Mouse (Mus musculus): ENCODE measurements around the gene Prss8.

The Prss8 gene

DNA sequence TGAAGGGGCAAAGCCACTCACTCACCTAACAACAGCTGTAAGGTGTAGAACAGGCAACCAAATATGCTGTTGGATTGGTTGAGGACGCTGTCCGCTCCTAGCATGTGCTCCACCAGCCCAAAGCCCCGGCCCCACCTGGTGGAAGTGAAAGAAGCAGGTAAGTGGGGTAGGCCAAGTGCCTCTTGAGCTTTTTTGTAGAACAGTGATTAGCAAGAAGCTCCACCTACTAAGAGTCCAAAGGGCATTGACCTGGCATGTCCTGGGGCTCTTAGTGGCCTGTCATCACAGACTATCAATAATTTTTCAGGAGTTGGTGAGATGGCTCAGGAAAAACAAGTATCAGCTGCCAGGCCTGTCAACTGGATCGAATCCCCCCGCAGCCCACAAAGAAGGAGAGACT, 35.4 kb downstream of the Prss8 start:
- DNase-seq: no peak

DNA sequence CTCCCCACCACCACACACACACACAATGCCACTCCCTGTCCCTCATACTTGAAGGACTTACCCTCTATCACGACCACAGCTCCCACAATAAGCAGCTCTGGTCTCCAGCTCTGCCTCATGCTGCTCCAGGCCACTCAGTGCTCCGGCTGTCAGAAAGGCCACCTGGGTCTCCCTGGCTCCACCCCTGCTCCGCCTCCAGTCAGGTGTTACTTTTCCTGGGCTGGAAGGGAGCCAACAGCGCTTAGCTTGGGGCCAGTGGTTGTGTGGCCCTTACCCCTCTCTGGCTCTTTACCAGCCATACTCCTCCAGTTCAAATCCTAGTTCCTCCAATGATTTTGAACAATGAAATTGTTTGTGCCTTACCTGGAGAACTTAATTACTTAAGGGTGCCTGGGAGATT, 39.1 kb downstream of the Prss8 start, which contains the start of gene Prss53:
Gene Prss53, minus strand, starts transcription at position 173 of the 400 bp plus-strand sequence.
- no peak for DNase-seq

DNA sequence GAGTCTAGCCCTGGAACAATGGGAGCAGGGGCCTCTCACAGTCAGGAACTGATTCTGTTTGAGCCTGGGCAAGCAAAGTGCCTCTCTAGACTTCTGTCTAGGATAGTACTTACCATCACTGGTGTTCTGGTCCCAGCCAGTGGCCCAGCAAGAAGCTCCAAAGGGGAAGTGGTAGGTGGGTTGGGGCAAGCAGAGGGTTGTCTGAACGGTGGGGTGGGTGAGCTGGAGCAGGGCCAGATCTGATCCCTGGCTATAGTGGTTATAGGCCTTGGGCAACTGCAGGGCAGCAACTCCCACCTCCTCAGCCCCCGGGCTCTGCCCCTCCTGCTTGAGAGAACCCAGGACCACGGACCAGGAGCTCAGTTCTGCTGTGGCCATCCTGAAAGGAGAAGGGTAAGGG, 41.1 kb downstream of the Prss8 start:
- no peak for DNase-seq

DNA sequence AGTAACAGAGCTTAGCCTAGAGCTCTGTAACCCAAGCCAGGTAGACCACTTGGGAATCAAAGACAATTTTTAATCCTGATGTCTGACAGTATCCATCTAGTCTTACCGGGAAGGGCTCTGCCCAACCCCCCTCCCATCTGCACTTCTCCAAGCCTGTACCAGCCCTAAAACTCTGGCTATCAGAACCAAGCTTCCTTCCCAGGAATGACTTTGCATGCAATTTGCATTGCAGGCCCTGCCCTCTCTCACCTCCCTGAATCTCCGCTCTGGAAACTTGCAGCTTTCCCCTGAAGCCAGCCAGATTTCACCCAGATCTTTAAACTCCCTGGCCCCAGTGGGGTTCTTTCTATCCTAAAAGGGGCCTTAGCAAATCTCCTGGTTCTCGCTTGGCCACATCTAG, 42.1 kb downstream of the Prss8 start:
- no peak for DNase-seq

DNA sequence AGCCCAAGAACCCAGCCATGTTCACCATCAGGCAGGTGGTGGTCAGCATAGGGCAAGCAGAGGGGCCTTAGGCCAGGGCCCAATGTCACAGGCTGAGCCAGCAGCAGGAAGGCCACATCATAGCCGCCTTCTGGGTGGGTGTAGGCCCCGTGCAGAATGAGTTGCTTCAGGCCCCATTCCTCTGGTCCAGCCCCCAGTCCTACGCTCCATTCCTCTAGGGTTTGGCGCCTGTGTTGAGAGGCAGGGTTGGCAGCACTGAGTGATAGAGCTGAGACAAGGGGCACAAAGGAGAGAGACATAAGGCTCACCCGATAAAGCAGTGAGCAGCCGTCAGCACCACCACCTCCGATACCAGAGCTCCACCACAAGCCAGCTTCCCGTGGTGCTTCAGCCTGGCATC, 42.7 kb downstream of the Prss8 start:
- no peak for DNase-seq

DNA sequence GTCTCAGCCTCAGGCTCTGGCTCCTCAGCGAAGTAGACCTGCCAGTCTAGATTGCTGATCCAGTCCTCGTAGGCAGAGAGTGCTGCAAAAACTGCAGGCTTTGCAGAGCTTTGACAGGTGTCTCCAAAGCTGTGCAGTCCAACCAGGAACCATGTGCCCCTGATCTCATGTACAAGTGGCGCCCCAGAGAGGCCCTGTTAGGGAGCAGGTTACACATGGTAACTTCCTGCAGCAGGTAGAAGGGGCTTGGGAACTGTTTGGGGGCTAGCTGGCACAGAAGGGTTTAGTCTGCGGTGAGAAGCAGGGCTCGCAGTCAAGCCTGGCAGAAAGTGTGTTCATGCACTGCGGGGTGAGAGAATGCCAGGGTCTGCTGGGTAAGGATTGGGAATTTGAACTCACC, 43.4 kb downstream of the Prss8 start:
- no peak for DNase-seq

DNA sequence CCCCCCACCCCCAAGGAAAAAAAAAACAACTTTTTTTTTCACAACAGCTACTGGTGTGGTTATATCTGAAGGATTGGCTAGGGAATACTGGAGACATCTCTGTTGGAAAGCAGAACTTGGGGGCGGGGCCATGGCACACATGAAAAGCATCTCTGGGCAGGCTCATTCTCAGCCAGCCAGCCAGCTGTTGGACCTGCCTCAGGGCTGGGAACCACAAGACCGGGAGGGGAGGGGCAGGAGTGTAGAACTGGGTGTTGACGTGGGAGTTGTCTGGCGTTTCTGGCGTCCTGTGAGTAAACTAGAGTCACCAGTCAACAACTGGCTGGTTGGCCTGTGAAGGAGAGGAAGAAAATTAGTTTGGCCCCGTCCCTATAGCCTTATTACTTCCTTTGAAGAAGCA, 44.0 kb downstream of the Prss8 start:
- no peak for DNase-seq

DNA sequence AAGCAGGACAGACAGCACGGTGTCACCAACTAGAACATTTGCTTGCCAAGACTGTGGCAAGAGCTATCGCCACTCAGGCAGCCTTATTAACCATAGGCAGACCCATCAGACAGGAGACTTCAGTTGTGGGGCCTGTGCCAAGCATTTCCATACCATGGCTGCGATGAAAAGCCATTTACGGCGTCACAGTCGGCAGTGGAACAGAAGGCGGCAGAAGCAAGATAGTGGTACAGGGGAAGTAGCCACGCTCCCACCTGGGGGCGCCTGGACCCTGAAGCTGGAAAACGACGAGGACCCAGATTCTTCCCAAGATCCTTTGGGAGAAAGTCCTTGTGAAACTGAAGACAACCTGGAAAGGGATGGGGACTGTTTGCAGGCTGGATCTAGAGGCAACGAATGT, 49.5 kb downstream of the Prss8 start:
- no peak for DNase-seq

DNA sequence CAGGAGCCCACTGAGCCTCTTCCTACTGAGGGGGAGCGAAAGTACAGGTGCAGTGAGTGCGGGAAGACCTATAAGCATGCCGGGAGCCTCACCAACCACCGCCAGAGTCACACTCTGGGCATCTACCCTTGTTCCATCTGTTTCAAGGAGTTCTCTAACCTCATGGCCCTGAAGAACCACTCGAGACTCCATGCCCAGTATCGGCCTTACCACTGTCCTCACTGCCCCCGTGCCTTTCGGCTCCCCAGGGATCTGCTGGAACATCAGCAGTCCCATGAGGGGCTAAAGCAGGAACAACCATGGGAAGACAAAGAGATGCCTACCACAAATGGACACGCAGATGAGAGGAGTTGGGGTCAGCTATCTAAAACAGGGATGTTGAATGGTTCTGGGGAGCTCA, 50.6 kb downstream of the Prss8 start:
- no peak for DNase-seq

DNA sequence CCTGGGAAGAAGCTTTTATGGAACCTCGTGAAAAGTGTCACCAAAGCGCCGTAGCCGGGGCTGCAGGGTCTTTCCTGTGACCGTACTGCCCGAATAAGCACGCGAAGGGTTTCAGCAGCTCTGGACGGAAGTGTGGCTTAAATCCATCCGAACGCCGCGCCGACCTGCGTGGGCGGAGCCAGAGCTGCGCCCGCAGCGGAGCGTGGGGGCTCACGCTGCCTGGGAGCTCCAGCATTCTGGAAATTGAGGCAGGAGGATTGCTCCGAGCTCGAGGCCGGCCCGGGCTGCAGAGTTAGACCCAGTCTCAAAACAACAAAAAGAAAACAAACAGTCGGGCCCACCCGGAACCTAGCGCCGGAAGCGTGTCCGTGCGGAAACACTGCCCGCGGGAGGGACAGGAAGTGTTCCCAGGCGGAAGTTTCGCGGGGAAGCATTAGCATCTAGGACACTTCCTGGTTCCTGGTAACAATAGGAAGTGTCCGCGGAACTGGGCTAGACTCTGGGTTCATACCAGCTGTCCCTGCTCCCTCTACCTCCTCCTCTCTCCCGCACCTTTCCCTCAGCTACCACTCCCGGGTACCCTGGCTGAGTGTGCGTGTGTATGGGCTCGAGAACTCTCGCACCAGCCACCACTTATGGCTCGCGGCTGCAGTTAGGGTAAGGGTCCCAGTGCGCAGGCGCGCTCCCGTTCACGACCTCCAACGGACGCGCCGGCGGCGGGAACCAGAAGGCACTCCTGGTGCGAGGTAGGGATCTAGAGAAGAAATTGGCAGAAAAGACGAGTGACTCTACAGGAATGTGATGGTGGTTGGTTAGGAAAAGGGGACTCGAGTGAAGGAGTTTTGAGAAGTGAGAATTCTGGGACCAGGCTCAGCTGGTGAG, 53.2 kb downstream of the Prss8 start, which contains the start of gene Zfp668:
Gene Zfp668, minus strand, starts transcription at position 362 of the 882 bp plus-strand sequence.
- DNase-seq: peak; percentile 84

DNA sequence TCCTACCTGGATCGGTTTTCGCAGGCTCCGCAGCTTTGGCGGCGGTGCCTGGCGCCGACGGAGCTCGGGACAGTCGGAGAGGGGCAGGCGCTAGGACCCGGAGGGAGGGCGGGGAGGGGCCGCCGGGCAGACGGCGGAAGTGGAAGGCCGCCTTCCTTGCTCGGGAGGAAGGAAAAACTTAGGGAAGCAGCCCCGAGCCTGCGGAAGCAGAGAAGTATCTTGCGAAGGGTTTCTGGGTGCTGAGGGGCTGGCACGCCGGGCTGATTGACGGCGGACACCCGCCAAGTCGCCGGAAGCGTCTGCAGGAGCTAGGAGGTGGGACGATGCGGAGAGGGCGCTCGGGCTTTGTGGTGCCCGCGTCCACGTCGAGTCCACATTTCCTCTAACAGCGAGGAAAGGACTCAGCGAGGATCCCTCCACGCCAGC, 53.9 kb downstream of the Prss8 start, which contains the start of gene Zfp646:
Gene Zfp646, plus strand, starts transcription at position 181 of the 426 bp plus-strand sequence.
- DNase-seq: no peak
